Mouse (Mus musculus): ENCODE data around the gene Grap. TPM values are rescaled to one million over a fixed set of nuclear protein-coding genes. Genes with fewer than 3 reads are reported as not detected.
A peak's percentile ranks its signal among the peaks of the same experiment; 100 is the strongest.

The Grap gene
- polyA plus RNA-seq, 1 experiment from 2014 or later = 12.0 TPM

DNA sequence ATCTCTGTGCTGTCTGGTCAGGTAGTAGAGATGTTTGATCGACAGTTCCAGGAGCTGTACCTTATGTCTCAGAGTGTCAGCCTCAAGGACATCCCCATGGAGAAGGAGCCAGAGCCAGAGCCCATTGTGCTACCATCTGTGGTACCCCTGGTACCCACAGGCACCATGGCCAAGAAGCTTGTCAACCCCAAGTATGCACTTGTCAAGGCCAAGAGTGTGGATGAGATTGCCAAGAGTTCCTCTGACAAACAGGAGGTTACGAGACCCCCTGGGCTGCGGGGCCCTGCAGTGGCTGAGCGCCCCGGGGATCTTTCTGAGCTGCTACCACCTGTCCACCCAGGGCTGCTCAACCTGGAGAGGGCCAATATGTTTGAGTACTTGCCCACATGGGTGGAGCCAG lies 49.4 kb downstream of the Grap start:
- WGBS = 92% methylated on average over 5 of the region's 5 CpGs
- no peak for ATAC-seq

DNA sequence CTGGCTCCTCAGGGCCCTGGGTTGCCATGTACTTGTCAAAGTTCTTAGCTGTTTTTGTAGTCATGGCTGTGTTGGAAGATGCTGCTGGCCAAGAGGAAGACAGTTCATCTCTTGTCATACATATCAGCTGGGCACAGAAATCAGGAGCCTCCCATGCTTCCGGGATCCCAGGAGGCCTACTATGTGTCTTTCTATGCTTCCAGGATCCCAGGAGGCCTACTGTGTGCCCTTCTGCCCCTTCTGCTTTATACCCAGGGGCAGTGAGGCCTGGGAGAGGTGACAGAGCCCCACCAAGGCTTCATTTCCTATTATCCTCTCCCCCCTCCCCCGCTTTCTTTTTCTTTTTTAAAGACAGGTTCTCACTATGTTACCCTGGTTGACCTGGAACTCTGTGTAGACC lies 52.5 kb downstream of the Grap start:
- 97% methylated on average over 2 of the region's 2 CpGs for WGBS
- no peaks in the 10 kb centered on the region for H3K4me1 ChIP-seq (ENCODE audit: control insufficient read depth, insufficient read depth, low read depth, low read length)

More for the DNA sequence above, 49.4 kb downstream of the Grap start:
- Histone ChIP-seq H3K36me3 (ENCODE audit: control insufficient read depth, insufficient read depth, low read length) (no peaks in the 10 kb centered on the region), H3K4me2 (ENCODE audit: low read length) (no peak overlapping the region), H3K9ac (ENCODE audit: low read depth, low read length) (no peak overlapping the region), H3K4me1 (ENCODE audit: control insufficient read depth, insufficient read depth, low read depth, low read length) (no peaks in the 10 kb centered on the region), H3K27ac (ENCODE audit: low read depth, low read length) (no peak overlapping the region), H3K4me3 (ENCODE audit: low read length) (no peak overlapping the region), H3K9me3 (ENCODE audit: control insufficient read depth, low read length) (no peaks in the 10 kb centered on the region), H3K27me3 (replicated peaks; ENCODE audit: control insufficient read depth, insufficient read depth, low read length) (no peaks in the 10 kb centered on the region)

DNA sequence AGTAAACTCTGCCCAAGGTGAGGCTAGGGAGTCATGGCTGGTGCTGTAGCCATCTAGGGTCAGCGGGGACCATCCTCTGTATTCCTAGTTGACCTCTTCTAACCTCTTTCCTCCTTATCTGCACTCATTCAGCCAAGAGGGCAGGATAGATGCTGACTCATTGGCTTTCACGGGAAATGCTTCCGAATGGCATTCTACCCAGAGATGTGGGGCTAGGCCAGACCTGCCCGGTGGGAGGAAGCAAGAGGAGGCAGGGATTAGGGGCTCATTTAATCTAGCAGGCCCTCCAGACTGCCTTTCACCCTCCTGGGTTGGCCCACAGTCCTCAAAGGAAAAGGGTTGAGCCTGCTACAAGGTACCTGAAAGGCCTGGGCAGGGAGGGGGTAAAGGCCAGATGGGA lies 53.2 kb downstream of the Grap start:
- Histone ChIP-seq H3K27ac (ENCODE audit: low read depth, low read length) (no peak overlapping the region), H3K9ac (ENCODE audit: low read depth, low read length) (no peak overlapping the region), H3K4me3 (ENCODE audit: low read length) (no peak overlapping the region), H3K27me3 (replicated peaks; ENCODE audit: control insufficient read depth, insufficient read depth, low read length) (no peaks in the 10 kb centered on the region), H3K36me3 (ENCODE audit: control insufficient read depth, insufficient read depth, low read length) (no peaks in the 10 kb centered on the region), H3K4me1 (ENCODE audit: control insufficient read depth, insufficient read depth, low read depth, low read length) (no peaks in the 10 kb centered on the region), H3K9me3 (ENCODE audit: control insufficient read depth, low read length) (no peaks in the 10 kb centered on the region), H3K4me2 (ENCODE audit: low read length) (no peak overlapping the region)
- ATAC-seq = no peak
- WGBS = 52% methylated on average over 4 of the region's 4 CpGs

More for the DNA sequence above, 52.5 kb downstream of the Grap start:
- H3K9me3 ChIP-seq (ENCODE audit: control insufficient read depth, low read length) = no peaks in the 10 kb centered on the region
- no peak overlapping the region for H3K4me3 ChIP-seq (ENCODE audit: low read length)
- ATAC-seq = no peak
- H3K9ac ChIP-seq (ENCODE audit: low read depth, low read length) = no peak overlapping the region
- H3K27ac ChIP-seq (ENCODE audit: low read depth, low read length) = no peak overlapping the region
- no peaks in the 10 kb centered on the region for H3K27me3 ChIP-seq (replicated peaks; ENCODE audit: control insufficient read depth, insufficient read depth, low read length)
- H3K4me2 ChIP-seq (ENCODE audit: low read length) = no peak overlapping the region
- H3K36me3 ChIP-seq (ENCODE audit: control insufficient read depth, insufficient read depth, low read length) = no peaks in the 10 kb centered on the region

DNA sequence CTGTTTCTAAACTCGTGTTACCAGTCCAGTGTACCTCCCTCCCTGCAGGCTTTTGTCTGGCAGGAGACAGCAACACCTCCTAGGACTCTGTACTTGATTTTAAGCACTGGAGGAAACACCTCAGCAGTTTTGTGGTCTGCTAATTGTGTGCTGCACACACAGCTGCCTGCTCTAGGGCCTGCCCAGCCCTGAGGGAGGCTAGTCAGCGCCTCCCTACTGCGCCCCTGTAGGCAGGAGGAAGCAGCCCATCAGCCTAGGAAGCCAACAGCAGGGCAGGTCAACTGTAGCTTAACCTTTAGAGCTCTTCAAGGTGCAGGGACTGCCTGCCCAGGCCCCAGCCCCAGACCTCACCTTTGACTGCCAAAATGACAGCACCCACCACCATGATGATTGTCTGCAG lies 55.9 kb downstream of the Grap start:
- no peak for ATAC-seq
- WGBS = 76% methylated on average over 3 of the region's 3 CpGs
- H3K9ac ChIP-seq (ENCODE audit: low read depth, low read length) = no peak overlapping the region
- H3K4me2 ChIP-seq (ENCODE audit: low read length) = no peak overlapping the region
- H3K9me3 ChIP-seq (ENCODE audit: control insufficient read depth, low read length) = no peaks in the 10 kb centered on the region
- no peak overlapping the region for H3K4me3 ChIP-seq (ENCODE audit: low read length)
- H3K27me3 ChIP-seq (replicated peaks; ENCODE audit: control insufficient read depth, insufficient read depth, low read length) = no peaks in the 10 kb centered on the region
- H3K27ac ChIP-seq (ENCODE audit: low read depth, low read length) = no peak overlapping the region
- H3K4me1 ChIP-seq (ENCODE audit: control insufficient read depth, insufficient read depth, low read depth, low read length) = no peaks in the 10 kb centered on the region
- no peaks in the 10 kb centered on the region for H3K36me3 ChIP-seq (ENCODE audit: control insufficient read depth, insufficient read depth, low read length)

DNA sequence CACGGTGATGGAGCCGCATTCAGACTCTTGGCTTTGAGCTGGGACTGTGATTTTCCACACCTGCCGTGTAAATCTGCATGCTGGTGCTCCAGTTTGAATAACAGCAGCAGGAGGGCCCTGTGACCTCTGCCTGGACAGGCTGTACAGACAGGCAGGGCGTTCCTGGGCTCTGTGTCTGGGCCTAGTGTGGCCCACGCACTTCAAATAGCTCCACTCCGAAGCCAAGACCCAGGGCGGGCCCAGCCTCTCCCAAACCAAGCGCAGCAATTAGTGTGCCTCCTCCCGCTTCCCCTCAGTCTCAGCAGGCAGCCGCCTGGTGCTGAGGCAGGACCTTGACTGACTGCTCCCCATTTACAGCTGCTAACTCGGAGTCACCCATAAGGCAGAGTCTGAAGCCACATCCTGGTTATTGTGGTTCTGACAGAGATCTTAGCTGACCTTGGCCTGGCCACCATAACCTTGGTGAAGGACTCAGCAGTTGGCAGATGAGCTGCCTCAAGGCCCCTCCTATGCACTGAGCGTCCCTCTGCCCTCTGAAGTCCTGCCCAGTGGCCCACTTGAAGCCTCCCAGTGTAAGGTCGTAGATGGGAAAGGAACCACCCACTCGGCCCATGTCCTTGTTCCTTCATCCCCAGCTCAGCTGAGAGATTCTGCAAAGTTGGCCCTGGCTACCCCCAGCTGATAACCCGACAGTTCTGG lies 60.2 kb downstream of the Grap start:
- Histone ChIP-seq H3K4me1 (ENCODE audit: control insufficient read depth, insufficient read depth, low read depth, low read length) (no peaks in the 10 kb centered on the region; the same call in 1 of the 2 replicates), H3K27me3 (replicated peaks; ENCODE audit: control insufficient read depth, insufficient read depth, low read length) (no peaks in the 10 kb centered on the region), H3K27ac (ENCODE audit: low read depth, low read length) (no peak overlapping the region), H3K4me3 (ENCODE audit: low read length) (no peak overlapping the region), H3K9me3 (ENCODE audit: control insufficient read depth, low read length) (no peaks in the 10 kb centered on the region), H3K36me3 (ENCODE audit: control insufficient read depth, insufficient read depth, low read length) (no peaks in the 10 kb centered on the region), H3K4me2 (ENCODE audit: low read length) (no peak overlapping the region), H3K9ac (ENCODE audit: low read depth, low read length) (no peak overlapping the region)
- ATAC-seq = no peak
- 53% methylated on average over 15 of the region's 15 CpGs for WGBS

DNA sequence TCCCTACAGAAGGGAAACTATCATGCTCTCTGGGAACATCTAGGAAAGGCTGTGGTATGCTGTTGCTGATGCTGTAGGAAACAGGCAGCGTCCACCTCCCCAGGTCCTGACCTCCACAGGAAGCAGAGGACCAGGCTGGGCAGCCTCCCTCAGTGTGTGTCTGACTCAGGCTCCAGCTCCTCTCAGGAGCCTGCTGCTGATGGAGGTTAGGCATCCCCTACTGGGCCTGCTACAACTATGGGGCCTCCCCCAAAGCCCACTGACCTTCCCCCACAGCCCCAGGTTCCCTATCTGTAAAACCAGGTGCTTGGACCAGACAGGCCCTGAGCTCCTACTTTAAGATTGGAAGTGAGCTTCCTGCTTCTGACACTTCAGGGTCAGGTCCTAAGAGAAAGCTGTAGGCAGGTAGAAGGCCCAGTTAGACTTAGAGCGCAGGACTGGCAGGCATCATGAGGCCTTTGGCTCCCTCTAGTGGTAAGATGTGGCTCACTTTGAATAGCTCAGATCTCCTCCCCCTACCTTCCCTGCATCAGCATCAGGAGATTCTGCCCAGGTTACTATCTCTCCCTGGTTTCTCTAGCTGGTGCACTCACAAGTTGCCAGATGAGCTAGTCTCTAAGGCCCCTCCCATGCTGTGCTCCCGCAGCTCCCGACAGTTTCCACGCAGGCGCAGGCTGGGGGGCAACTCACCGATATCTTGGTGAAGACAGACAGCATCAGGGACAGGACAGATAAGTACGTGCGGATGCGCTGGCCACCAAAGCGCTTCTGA lies 61.5 kb downstream of the Grap start:
- Histone ChIP-seq H3K4me2 (ENCODE audit: low read length) (no peak overlapping the region), H3K27me3 (replicated peaks; ENCODE audit: control insufficient read depth, insufficient read depth, low read length) (no peaks in the 10 kb centered on the region), H3K27ac (ENCODE audit: low read depth, low read length) (no peak overlapping the region), H3K9me3 (ENCODE audit: control insufficient read depth, low read length) (no peaks in the 10 kb centered on the region), H3K4me1 (ENCODE audit: control insufficient read depth, insufficient read depth, low read depth, low read length) (no peaks in the 10 kb centered on the region; the same call in 1 of the 2 replicates), H3K9ac (ENCODE audit: low read depth, low read length) (no peak overlapping the region), H3K4me3 (ENCODE audit: low read length) (no peak overlapping the region), H3K36me3 (ENCODE audit: control insufficient read depth, insufficient read depth, low read length) (no peaks in the 10 kb centered on the region)
- 53% methylated on average over 11 of the region's 11 CpGs for WGBS
- ATAC-seq = peak; percentile 92

DNA sequence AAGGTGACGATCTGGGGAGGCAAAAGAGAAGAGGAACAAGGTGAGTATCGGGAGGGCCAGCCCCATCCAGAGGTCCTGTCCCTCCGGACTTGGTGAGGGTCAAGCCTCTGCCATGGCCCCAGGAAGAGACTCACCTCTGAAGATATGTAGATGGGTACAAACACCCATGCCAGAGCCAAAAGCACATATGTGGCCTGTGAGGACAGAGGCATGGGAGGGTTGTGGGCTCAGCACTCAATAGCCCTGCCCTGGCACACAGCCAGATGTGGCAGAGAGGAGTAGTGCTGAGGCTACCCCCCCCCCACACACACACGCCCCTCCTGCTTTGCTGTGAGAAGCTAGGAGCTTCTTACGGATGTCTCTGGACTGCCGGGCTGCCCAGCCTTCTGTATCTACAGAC lies 62.1 kb downstream of the Grap start:
- 61% methylated on average over 6 of the region's 6 CpGs for WGBS
- Histone ChIP-seq H3K9me3 (ENCODE audit: control insufficient read depth, low read length) (no peaks in the 10 kb centered on the region), H3K27ac (ENCODE audit: low read depth, low read length) (no peak overlapping the region), H3K4me1 (ENCODE audit: control insufficient read depth, insufficient read depth, low read depth, low read length) (no peaks in the 10 kb centered on the region; the same call in 1 of the 2 replicates), H3K36me3 (ENCODE audit: control insufficient read depth, insufficient read depth, low read length) (no peaks in the 10 kb centered on the region), H3K4me2 (ENCODE audit: low read length) (no peak overlapping the region), H3K4me3 (ENCODE audit: low read length) (no peak overlapping the region), H3K9ac (ENCODE audit: low read depth, low read length) (no peak overlapping the region), H3K27me3 (replicated peaks; ENCODE audit: control insufficient read depth, insufficient read depth, low read length) (no peaks in the 10 kb centered on the region)
- no peak for ATAC-seq

DNA sequence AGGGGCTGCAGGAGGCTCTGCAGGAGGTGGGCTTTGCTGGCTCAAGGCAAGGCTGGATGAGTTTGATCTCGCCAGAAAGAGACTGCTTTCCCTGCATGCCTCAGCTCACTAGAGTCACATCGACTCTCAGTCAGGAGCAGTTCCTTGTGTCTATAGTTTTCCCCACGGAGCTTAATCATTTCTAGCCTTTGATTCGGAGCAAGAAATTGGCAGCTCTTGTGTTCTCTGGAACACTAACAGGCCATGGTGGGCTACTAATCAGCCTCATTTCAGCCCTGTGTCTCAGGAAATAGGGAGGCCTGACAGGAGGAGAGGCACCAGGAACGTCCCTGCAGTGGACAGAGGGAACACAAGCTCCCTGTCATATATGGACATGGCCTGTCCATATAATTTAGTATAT lies 64.9 kb downstream of the Grap start:
- H3K4me3 ChIP-seq (ENCODE audit: low read length) = no peak overlapping the region
- no peak for ATAC-seq
- WGBS = 58% methylated on average over 5 of the region's 5 CpGs
- H3K9me3 ChIP-seq (ENCODE audit: control insufficient read depth, low read length) = no peaks in the 10 kb centered on the region
- no peak overlapping the region for H3K9ac ChIP-seq (ENCODE audit: low read depth, low read length)
- no peak overlapping the region for H3K27ac ChIP-seq (ENCODE audit: low read depth, low read length)
- H3K4me2 ChIP-seq (ENCODE audit: low read length) = no peak overlapping the region
- no peaks in the 10 kb centered on the region for H3K27me3 ChIP-seq (replicated peaks; ENCODE audit: control insufficient read depth, insufficient read depth, low read length)
- H3K4me1 ChIP-seq (ENCODE audit: control insufficient read depth, insufficient read depth, low read depth, low read length) = no peaks in the 10 kb centered on the region; the same call in 1 of the 2 replicates
- no peaks in the 10 kb centered on the region for H3K36me3 ChIP-seq (ENCODE audit: control insufficient read depth, insufficient read depth, low read length)

DNA sequence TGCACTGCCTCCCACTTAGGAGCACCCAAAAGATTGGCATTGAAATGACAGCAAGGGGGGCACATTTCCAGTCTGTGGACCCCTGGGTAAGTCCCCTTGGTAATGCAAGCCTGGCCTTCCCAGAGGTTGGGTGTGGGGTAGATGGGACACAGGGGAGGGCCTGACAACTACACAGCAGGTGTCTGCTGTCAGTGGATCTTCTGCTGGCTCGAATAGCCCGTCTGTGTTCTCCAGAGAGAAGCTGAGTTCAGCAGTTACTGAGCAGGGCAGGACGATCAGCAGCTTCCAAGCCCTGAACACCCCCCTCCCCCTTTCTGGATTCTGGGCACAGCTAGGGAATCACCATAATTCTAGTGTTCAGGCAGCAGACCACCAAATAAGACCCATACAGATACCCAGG lies 66.3 kb downstream of the Grap start:
- no peaks in the 10 kb centered on the region; the same call in 1 of the 2 replicates for H3K4me1 ChIP-seq (ENCODE audit: control insufficient read depth, insufficient read depth, low read depth, low read length)
- H3K27me3 ChIP-seq (replicated peaks; ENCODE audit: control insufficient read depth, insufficient read depth, low read length) = no peaks in the 10 kb centered on the region
- no peak overlapping the region for H3K4me3 ChIP-seq (ENCODE audit: low read length)
- ATAC-seq = no peak
- H3K27ac ChIP-seq (ENCODE audit: low read depth, low read length) = no peak overlapping the region
- no peak overlapping the region for H3K9ac ChIP-seq (ENCODE audit: low read depth, low read length)
- 42% methylated on average over 3 of the region's 3 CpGs for whole genome bisulfite sequencing
- no peaks in the 10 kb centered on the region for H3K36me3 ChIP-seq (ENCODE audit: control insufficient read depth, insufficient read depth, low read length)
- no peaks in the 10 kb centered on the region for H3K9me3 ChIP-seq (ENCODE audit: control insufficient read depth, low read length)
- no peak overlapping the region for H3K4me2 ChIP-seq (ENCODE audit: low read length)
